Mouse (Mus musculus) Muller cell, postnatal 12 days (primary cell): ENCODE data around the gene Ttc21a.

Experiments used
- DNase-seq: peaks from one replicate; pipeline ENCODE4 v3.0.0-alpha.2; 2015; ENCODE audit errors: inconsistent ontology term

The Ttc21a gene

DNA sequence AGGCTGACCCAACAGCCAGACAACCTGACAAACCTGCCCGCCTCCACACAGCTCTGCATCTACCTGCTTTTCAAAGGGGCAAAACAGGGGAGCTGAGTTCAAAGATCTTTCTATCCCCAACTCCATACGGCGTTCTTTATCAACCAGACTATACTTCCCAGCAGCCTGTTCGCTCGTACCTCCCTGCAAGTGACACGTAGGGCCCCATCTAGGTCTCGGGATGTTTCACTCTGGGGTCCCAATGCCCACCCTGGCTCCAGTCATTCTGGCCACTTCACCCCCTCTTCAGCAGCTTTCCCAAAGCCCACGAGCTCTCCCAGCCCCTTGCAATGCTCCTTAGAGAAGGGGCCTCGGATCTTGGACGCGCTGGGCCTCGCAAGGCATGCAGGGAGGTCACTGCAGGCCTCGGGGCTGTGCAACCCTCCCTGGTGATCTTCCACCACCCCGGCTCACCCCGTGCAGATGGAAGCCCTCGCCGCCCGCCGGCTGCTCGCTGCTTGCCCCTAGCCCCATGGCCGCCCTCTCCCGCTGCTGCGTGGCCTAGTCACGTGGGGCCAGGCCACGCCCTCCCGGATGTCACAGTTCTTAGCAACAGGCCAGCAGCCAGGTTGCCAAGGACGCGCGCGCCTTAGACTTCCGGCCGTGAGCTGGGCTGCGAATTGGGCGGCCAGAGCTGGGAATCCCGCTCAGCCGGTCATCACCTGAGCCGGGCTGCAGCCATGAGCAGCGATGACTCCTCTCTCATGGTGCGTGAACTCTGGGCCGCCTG, at the start of gene Ttc21a, which contains the start of gene Gorasp1:
Ttc21a (plus strand) TSS at position 602 of the 769 bp plus-strand sequence.
Gorasp1 (minus strand) TSS at position 561 of the 769 bp plus-strand sequence.
- DNase-seq, result peak; percentile 95

DNA sequence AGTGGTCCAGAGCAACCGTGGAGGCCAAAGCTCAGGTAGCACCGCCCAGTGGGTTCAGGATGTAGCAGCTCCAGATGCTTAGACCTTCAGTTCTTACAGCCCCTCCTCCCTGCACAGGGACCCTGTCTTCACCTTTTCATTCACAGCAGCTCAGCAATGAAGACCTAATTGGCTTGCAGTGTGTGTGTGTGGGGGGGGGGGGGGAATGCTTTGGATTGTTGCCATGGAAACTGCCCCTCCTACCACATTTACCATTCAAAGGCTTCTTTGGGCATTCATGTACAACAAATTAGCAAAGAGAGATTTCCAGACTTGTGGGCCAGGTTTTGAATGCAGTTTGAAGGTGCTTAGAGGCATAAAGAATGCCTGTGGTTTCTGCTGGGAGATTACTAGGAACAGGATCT, 48.6 kb upstream of the Ttc21a start:
- DNase-seq, result peak; percentile 86

DNA sequence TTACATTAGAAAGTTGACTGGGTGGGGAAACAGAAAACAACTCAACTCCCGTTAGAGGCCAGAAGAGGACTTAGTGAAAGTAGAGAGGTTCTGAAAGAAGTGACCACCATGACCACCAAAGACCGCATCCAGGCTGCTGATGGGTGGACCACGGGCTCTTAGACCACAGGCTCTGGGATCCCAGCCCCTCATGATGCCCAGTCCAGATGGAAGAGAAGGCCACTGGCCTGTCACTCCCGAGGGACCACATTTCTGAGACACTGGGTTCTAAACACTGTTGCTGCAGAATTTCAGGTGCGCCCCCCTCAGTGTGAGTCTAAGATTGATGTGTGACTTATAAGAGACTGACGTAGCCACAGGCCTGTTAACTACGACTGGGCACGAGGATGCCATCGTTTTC, 48.0 kb upstream of the Ttc21a start:
- no peak for DNase-seq

GRCm38 (mm10) chr9:119890692-119891091, 46.7 kb upstream of the Ttc21a start:
- DNase-seq, result peak; percentile 9

DNA sequence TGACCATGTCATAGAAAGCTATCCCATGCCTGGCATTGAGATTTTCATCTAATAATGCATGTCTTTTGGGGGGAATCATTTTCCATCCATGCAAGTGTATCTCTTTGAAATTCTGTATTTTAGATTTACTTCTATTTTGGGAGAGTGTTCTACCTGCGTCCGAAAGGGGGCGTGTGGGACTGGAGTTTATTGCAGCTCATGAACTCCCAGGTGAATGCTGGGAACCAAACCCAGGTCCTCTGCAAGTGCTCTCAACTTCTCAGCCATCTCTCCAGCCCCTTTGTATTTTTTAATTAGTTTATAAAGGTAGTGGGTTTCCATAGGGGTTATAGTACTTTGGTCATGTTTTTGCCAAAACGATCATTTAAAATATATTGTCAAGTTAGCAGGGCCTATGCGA, 43.5 kb upstream of the Ttc21a start:
- no peak for DNase-seq

DNA sequence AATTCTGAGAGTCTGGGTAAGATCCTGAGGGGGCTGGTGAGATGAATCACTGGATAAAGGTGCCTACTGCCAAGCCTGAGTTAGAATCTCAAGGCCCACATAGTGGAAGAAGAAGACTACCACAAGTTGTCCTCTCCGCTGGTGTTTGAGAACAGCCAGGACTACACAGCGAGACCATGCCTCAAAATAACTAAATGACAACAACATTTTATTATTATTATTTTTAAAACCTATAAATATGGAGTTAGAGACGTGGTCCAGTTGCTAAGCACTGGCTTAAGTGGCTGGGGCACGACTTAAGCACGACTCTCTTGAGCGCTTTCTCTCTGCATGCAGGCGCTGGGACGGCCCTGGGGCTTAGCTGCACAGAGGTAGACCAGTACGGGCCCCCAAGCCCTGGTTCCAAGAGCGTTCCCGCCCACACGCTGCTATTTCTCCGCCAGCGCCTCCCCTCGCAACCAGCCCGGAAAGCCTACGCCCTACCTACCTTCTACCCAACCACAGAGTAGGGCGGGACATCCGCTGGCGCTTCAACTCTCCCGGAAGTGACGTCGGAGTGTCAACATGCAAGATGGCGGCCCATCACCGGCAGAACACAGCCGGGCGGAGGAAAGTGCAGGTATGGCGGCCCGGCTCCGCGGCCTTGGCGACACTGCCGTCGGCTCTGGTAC, 42.9 kb upstream of the Ttc21a start, which contains the start of gene Wdr48:
Wdr48 (plus strand) TSS at position 540 of the 671 bp plus-strand sequence.
- DNase-seq, result peak; percentile 95

DNA sequence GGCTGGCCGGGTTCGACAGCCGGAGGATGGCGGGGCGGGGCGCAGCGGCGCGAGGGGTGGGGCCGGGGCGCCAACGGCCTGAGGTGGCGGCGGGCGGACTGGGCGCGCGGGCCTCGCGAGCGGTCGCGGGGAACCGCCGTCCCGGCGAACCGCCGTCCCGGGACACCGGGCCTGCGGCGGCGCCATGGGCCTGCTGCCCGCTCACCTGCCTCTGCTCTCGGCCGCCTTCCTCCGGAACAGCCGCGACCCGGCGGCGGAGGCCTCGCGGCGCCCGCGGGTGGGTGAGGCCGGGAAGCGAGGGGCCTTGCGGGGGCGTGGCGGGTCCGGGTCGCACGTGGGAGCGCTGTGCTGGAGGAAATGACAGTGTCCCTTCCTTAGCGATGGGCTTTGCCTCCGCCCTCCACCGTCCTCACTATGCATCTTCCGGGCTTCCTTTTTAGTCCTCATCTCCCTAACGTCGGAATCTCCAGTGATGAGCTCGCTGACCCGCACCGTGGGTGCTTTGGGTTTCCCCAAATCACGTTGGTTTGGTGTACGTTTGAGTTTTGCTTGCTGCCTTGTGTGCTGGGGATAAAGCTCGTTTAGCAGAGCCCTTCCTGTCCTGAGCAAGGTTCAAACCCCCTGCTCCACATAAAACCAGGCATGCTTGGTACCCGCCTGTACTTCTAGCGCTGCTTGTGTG, 42.2 kb upstream of the Ttc21a start:
- no peak for DNase-seq

GRCm38 (mm10) chr9:119899446-119899845, 38.0 kb upstream of the Ttc21a start:
- no peak for DNase-seq

DNA sequence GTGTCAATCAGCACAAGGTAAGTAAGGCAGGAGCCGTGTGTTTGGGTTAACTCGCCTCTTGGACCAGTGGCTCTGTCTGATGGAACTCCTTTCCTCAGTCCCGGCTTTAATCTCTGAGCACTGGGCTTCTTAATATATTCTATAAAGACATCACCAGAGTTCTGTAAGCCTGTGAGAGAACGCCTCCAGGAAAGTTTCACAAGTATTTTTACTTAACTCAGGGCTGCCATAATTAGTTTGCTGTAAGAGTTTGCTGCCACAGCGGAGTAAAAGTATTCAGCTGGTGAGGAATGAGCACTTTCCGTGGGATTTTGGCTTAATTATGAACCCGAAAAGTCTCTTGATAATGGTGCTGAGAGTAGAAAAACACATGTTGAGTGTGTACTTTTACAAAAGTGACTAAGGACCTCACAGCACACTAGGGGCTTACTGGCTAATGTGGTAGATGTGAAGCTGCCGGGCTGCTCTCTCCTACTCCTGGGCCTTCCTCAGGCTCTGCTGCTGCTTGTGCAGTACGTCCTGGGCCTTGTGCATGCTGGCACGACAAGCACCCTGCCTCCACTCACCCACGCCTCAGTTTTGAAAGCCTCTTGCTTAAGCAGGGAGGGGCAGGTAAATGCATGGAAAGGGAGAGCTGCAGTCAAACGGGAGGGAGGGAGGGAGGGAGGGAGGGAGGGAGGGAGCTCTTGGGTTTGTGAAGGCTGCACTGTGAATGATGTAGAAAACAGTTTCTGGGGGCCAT, 34.8 kb upstream of the Ttc21a start:
- no peak for DNase-seq

DNA sequence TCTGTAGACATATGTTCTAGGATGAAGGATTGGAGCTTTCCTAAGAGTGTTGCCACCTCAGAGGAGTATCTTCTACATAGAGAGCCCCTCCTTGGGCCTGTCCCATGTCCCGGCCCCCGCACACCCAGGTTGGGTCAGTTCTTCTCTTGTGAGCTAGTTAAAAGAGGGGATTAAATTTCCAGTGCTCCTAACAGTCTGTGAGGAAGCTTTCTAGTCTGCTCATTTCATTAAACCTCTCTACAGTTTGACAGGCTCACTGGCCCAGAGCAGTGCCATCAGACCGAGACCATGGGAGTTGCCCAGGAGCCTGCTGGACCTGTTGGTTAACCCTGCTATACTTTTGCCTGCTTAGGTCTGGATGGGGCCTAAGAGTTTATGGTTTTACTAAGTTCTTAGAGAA, 28.7 kb upstream of the Ttc21a start:
- no peak for DNase-seq

DNA sequence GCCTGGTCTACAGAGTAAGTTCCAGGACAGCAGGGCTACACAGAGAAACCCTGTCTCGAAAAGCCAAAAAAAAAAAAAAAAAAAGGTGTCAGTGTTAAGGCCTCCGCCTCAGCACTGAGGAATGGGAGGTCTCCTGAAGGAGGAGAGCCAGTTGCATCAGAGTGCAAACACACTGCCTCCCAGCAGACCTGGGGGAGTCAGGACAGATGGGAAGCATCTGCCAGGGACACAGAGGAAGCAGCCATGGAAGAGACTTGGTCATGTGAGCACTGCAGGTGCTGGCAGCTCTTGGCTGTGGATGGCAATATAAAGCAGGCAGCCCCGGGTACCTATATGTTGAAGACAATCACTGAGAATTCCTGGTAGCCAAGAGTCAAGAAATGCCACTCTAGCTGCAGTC, 27.5 kb upstream of the Ttc21a start:
- no peak for DNase-seq

DNA sequence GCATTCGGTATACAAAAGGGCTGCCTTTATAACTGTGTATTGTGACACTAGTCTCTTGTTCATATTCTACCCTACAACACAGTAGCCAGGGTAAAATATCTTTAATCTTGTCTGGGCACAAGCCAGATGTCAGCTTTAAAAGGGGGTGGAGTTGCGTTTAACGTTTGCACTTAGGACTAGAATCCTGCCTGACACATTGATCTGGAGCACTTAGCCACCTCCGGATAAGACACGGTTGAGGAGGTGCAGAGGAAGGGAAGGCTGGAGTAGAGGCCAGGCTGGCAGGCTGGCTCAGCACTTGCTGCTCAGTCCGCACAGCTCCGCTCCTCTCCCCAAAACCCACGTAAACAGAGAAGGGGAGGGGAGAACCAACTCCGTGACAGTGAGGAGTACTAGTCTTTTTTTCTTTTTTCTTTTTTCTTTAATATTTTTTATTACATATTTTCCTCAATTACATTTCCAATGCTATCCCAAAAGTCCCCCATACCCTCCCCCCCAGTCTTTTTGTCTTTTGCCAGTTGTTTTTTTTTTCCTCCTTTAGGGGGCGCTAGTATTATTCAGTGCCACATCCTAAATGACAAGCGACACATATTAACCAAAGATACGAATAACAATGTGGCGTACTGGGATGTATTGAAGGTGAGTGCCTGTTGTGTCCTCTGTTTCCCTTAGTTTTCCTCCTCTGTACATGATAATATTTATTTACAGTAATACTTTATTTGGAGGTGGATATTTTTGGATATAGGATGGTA, 24.1 kb upstream of the Ttc21a start:
- DNase-seq, result no peak

DNA sequence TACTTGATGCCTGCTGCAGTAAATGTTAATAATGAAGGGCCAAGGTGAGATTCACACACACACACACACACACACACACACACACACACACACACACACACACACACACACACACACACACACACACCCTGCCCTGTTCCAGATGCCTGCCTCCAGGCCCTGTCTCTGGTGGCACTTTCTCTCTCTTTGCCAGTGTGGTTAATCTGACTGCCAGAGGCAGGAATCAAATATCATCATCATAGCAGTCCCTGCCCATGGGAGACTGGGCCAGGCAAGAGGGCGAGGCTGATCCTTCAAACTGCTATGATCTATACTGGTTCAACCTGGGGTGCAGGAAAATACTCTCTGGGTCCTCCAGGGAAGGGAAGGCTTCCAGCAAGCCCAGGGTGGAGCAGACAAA, 17.5 kb upstream of the Ttc21a start:
- DNase-seq, result no peak

GRCm38 (mm10) chr9:119923462-119923861, 13.9 kb upstream of the Ttc21a start:
- no peak for DNase-seq

- no peak for DNase-seq
Measured at GRCm38 (mm10) chr9:119925120-119925657, 12.2 kb upstream of the Ttc21a start.

GRCm38 (mm10) chr9:119925729-119926128, 11.7 kb upstream of the Ttc21a start:
- DNase-seq, result no peak

GRCm38 (mm10) chr9:119926497-119926896, 10.9 kb upstream of the Ttc21a start:
- DNase-seq, result no peak

DNA sequence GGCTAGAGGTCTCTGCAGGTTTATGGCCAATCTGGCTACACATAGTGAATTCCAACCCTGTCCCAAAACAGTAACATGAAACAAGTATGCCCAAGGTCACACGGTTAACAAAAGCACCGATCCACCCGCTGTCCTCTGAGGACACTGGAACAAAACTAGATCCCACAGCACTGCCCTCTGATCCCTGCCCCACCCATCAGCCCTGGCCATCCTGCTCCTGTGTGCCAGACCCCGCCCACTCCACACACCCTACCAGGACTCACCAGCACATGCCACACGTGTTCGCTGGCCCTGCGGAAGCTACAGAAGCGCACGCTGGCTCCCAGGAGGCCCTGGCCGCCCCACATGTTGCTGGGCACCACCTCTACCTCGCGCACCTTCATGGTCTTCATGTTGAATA, 5.0 kb upstream of the Ttc21a start:
- DNase-seq, result no peak

GRCm38 (mm10) chr9:119933675-119934074, 3.7 kb upstream of the Ttc21a start:
- DNase-seq, result no peak

- DNase-seq, result no peak
Measured at GRCm38 (mm10) chr9:119938496-119938895, 1.1 kb downstream of the Ttc21a start.

DNA sequence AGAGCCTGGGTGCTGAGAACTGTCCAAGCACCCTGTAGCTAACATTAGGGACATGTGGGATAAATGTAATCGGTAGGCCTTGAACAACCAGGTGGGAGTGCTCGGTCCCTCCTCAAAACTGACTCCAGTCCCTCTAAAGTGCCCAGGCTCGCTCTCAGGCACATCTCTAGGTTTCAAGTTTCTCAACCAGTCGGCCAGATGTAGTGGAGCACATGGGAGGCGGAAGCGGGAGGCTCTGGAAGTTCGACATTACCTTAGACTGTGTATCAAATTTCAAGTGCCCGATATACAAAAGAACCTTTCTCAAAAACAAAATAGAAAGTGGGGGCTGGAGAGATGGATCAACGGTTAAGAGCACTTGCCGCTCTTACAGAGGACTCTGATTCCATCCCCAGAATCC, 2.2 kb downstream of the Ttc21a start:
- DNase-seq, result no peak
